Mouse (Mus musculus) kidney, adult 2 months (tissue): Measurements from ENCODE around the gene Tada2a.

ENCODE experiments used
- CTCF ChIP-seq: fragments of 200-500 bp; conservative IDR thresholded peaks from 2 replicates; pipeline ENCODE4 v1.5.1; 2011; ENCODE audit warnings: low read depth, mild to moderate bottlenecking, control low read depth, low read length, moderate library complexity, mixed read lengths; ENCODE audit not compliant: insufficient read depth, insufficient read length
- POLR2A ChIP-seq: fragments of 200-500 bp; IDR thresholded peaks from one replicate; pipeline ENCODE4 v1.6.1; 2011; ENCODE audit warnings: low read depth, low read length, control low read depth

GRCm38 (mm10) chr11:84107137-84107536 lies 22.3 kb downstream of the Tada2a start:
- TF ChIP-seq CTCF (no peak), POLR2A (no peak)
